Mouse (Mus musculus) cerebellum, postnatal 4 days (tissue): ENCODE results near the gene Eya3.
"Not testable (repeated sequence)": the region's sequence is repeated elsewhere in the genome, so short reads cannot be mapped to it uniquely, and the experiment has no call there.

ENCODE experiments used
- DNase-seq, 2 experiments: peaks; one replicate each; pipeline ENCODE4 v3.0.0; 2022; ENCODE audit warnings: low spot score in 2 of 2, mixed read lengths in 1 of 2

Eya3 gene

DNA sequence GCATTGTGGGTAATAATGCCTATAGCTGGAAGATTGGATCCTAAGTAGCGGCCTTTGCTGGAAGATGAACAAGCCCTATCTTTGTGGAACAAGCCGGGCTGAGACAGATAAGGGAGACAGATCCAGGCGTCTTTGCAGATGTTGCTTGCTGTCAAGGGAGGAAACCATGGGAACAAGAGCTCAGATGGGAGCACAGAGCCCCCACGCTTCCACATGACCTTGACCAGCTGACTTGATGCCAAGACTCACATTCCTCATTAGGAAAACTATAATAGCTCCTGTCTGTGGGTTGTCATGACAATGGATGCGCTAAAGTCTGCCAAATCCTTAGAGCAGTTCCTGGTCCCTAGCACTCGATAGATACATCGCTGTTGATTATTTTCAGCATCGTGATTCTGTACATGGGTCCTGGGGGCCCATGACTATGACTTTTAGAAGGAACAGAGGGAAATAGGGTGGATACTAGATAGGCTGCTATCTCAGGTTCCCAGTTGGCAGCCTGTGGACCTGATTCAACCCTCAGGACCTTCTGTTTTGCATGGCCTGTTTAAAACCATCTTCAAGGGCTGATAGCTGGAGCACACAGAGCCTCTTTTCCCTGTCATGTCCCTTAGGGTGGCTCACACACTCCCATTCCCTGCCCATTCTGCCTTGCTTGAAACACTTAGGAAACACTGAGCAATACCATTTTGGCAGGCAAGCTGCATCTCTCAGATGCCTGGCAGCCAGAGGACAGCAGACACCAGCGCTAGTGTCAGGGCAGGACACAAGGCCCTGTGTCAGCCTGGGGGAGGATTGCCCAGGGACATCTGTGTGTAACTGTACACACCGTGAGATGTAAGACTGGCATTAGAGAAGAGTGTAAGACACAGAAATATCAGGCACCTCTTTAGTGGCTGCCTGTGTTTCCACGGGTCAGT lies 105.5 kb downstream of the Eya3 start:
- DNase-seq = no peak

DNA sequence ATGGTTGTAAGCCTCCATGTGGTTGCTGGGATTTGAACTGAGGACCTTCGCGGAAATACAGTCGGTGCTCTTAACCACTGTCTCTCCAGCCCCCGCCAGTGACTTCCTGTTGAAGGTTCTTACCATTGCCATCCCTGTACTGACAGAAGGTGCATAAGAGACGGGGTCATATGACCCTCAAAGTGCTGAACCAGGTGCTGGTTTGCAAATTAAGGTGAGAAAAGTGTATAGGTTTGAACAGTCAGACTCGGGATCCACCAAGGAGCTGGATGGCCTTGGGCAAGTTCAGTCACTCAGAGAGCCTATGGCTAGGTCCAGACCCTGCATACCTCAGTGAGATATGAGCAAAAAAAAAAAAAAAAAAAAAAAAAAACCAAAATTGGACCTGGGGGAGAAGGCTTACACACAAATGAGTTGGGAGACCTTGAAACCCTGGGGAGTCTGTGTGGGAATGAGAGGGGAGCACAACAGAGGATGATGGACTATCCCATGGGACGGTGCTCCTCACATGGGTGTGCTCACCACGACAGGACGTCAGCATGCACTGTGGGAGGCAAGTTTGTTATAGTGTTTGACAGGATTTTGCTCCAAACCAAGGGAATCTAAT lies 108.2 kb downstream of the Eya3 start:
- no peak for DNase-seq

DNA sequence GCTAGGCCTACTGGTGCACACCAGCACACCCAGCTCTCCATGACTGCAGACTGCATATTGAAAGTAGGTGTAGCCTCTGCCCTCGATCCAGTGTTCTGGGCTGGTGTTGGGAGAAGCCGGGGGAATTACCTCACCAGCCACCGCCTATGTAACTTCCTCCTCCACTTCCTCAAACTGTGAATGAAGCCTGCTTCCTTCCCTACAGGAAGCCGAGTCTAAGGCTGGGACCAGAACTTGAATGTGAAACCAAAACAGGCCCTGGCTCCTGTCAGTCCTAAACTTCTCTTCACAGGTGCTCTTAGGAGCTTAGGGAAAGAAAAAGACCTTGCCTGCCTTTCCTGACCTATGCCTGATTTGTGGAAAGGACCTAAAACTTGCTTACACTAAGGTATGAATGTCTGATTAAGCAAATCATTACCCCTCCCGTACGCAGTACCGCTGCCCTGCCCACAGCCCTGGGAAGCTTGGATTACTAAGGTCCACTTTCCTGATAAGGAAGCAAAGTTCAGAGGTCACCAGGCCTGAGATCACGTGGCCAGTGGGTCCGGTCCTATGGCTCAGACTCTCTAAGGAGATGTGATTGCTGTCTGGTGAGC lies 109.0 kb downstream of the Eya3 start:
- DNase-seq = no peak

DNA sequence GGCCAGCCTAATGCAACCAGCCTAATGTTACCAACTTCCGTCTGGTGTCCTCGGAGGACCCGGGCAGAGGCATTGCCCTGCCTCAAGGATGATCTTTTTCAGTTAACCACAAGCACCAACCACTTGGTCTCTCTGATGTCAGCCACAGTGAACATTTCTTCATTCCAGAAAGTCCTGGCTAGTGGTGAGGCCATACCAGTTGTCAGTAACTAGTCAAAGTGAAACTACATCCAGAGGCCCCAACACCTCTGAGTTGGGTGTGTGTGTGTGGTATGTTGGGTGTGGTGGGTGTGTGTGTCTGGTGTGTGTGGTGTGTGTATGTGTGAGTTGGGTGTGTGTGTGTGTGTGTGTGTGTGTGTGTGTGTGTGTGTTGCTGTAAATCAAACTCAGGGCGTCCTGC lies 110.0 kb downstream of the Eya3 start:
- DNase-seq = no peak

DNA sequence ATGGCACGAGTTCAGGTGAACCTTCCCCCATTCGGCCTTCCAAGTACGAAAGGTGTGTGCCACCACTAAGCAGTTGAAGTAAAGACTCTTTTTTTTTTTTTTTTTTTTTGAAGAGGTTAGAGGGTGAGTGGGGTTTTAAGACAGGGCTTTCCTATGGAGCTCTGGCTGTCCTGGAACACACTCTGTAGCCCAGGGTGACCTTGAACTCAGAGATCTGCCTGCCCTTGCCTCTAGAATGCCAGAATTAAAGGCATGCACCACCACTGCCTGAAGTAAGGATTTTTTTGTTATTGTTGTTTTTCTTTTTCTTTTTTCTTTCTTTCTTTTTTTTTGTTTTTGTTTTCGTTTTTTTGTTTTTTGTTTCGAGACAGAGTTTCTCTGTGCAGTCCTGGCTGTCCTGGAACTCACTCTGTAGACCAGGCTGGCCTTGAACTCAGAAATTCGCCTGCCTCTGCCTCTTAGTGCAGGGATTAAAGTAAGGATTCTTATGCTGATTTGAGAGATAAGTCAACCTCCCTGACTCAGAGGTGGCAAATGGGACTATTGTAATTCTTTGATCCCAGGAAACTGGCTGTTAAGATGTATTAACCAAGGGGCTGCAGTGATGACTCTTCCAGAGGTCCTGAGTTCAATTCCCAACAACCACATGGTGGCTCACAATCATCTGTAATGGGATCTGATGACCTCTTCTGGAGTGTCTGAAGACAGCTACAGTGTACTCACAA lies 110.6 kb downstream of the Eya3 start:
- no peak for DNase-seq

DNA sequence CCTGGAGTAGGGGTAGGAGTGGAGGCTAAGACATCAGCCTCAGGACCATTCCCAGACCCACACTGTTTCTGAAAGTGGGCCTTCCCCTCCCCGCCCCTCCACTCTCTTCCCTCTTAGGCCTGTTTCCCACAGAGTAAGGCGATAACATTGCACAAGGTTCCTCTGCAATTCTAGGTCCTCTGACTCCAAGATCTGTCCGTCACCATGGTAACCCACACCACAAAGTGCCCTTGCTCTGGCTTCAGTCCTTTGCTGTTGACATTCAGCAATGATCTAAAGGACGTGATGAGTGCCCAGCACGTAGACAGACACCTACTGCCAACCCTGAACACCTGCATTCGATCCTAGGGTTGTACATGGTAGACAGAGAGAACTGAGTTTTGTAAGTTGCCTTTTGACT lies 114.2 kb downstream of the Eya3 start:
- no peak for DNase-seq

DNA sequence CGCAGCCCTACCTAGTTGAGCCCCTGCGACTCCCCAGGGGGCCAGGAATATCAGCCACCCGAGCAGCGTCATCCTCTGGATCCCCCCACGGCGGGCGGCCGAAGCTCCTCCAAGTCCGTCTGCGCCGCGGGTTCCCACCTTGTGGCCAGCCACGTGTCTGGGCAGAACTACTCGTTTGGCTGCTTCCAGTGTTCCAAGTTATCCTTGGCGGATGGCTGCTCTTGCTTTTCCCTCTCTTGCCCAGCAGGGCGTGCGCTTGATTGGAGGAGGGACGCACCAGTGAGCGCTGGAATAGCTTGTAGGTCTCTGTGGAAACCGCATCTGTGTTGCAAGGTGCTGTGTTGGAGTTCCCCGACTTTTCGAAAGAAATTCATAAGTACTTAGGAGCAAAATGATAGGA lies 118.2 kb downstream of the Eya3 start, which contains the start of gene Smpdl3b:
Gene Smpdl3b (minus strand): TSS at position 279 of the 400 bp plus-strand sequence.
- DNase-seq = peak; percentile 36 to 58

DNA sequence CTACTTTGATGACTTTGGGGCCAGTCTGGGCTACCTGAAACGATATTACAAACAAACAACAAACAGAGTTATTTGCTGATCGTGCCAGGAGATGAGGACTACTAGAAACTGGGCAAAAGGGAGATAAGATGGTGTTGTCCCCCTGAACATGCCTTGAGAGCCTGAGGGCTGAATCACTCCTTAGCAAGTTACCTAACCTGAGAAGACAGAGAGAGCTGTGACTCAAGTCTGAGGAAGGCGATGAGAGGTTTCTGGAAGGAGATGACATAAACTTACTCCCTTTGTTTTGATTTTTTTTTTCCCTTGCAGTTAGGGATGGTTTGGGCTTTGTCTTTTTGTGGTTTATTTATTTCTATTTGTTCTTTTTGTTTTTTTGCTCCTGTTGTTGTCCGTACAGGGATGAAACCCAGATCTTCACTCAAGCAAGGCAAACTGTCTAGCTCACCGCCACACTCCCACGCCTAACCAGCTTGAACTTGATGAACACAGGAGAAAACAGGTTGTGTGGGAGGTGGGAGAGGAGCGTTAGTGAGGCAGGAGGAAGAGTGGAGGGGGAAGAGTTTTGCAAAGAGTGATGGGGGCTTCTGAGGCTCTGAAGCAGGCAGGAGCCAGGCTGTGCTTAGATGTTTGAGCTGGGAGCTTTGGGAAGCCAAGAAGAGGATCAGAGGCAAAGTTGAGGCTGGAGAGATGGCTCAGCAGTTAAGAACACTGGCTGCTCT lies 119.0 kb downstream of the Eya3 start:
- no peak for DNase-seq

DNA sequence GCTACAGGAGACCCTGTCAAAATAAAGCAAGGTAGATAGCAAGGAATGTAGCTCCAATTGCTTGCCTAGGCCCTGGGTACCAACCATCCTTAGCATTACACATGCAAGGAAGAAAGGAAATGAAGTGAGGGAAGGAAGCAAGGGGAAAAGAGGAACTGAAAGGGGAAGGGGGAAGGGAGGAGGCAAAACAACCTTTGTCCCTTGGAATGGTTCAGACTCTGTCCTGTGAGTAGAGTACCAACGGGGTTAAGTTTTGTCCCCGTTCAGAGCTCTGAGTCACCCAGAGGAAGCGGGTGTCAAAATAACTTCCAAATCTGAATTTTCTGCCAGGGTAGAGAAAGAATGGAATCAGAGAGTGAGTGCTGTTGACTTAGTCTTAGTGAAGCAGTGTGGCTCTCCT lies 121.5 kb downstream of the Eya3 start:
- DNase-seq = no peak

DNA sequence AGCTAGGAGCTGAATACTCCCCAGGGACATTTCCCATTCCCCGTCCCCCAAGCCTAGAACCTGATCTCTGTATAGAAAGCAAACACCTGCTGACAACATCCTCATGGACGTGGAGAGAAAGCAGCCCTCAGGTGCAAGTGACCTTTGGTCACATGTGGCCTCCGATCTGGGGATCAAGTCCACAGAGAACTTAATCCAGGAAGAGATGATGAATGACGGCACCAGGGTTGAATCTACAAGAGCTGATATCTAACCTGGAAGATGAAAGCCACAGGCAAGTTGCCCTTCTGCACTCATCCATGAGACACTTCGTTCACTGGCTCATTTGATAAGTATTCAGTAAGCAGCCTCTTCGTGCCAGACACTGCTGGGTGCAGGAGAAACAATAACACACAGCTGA lies 123.8 kb downstream of the Eya3 start:
- no peak for DNase-seq

DNA sequence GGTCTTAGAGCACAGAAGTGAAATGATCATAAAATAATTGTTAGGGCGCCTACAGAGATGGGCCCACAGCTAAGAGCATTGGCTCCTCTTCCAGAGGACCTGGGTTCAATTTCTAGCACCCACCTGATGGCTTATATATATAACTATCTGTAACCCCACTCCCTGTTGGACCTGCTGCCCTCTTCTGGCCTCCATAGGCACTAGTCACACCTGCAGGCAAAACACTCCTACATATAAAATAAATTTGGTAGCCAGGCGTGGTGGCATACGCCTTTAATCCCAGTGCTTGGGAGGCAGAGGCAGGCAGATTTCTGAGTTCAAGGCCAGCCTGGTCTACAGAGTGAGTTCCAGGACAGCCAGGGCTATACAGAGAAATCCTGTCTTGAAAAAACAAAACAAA lies 124.3 kb downstream of the Eya3 start:
- DNase-seq = not testable (repeated sequence)

DNA sequence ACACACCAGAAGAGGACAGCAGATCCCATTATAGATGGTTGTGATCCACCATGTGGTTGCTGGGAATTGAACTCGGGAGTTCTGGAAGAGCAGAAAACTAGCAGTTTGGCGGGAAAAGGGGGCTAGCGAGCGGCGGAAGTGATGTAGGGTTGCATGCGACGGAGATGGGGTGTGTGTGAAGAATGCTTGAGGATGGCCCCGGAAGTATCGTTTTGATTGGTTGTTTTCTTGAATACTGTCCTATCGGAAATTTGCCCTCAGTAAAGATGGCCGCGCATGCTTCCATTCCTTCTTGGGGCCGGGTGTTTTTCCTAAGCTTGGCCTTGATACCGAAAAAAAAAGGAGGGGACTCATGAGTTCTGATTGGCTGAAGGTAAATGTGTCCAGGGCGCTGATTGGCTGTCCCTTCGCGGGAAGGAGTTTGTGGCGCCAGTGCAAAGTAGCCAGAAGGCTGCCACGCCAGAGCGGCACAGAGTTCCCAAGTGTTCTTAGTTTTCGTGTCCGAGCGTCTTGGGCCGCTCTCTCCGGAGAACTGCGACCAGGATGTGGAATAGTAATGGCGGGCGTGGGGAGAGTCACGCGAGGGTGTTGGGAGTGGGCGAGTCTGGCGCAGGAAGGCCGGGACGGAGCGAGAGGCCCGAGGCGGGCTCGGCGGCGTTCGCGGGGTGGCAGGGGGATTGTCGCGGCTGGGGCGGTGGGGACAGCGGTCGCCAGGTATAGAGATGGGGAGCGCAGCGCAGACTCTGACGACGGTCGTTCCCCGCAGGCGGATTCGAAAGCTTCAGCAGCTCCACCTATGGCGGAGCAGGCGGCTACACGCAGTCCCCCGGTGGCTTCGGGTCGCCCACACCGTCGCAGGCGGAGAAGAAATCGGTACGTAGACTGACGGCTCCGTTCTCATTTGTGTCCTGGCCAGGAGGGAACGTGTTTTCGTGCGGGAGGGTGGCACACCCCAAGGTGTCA lies 129.4 kb downstream of the Eya3 start, which contains the start of gene Rpa2:
Gene Rpa2 (plus strand): TSS at position 419 of the 963 bp plus-strand sequence.
- peak; percentile 97 to 98 for DNase-seq

DNA sequence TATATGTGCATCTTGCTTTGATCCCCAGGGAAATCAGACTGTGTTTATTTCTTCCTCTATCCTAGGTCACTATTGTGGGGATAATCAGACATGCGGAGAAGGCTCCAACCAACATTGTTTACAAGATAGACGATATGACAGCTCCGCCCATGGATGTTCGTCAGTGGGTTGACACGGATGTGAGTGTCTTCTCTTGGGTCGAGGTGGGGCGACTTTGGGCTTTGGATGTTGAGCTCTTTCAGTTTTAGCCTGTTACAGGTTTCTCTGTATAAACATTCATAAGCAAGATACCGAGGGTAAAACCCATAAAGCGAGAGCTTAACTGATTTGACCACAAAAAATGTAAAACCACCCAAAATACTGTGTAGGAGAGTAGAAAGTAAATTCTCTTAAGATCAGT lies 133.0 kb downstream of the Eya3 start:
- no peak for DNase-seq
